Mouse (Mus musculus) T-helper 2 cell (primary cell): ENCODE measurements around the gene Akr1c20.

ENCODE experiments used
- in situ Hi-C: fragments of 300-600 bp; cut with MboI, MseI; formaldehyde crosslinking; loops from one replicate; pipeline ENCODE4 v1.15.1; 2025; ENCODE audit warnings: high pct_unique_total_duplicates

Akr1c20 gene

DNA sequence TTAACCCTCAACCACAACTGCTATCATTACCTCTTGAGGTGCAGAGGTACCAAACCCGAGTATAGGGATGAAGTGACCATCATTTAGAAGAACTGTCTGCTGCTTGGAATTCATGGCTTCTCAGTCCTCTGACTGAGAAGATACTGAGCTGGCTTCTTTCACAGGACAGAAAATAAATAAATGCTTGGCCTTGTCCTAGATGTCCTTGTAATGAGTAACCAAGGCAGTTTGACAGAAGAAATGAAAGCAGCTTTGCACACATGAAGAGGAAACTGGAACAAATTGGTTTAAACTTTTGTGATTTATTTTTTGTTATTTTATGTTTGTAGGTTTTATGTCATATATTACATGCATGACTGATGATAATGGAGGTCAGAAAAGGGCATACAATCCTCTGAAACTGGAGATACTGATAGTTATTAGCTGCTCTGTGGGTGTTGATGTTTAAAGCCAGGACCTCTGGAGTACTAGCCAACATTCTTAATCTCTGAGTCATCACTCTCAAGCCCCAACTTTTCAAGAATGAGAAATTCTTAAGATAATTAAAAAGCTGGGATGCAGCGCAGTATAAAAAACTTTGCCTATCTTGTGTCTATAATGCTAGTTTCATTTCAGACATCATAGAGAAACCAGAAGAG is at the start of gene Akr1c20:
TSS of gene Akr1c20 (minus strand) at position 145 of the 638 bp plus-strand sequence.
- in situ Hi-C loops = no loop called here

DNA sequence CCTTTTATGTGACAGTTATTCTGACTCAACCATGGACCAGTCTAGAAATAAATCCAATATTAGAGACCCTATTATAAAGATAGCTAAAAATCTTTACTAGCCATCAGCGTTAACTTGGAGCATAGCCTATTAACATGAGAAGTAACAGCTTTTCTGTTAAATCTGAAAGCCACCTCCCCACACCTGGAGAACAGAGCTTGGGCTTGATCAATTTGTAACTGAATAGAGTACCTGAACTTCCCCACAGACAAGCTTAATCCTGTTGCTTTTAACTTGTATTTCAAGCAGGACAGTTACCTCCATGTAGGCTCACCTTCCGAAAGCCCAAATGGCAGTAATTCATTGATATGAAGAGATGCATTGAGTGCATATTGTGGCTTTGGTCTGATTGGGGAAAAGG is 42.9 kb upstream of the Akr1c20 start:
- in situ Hi-C loops = no loop called here

DNA sequence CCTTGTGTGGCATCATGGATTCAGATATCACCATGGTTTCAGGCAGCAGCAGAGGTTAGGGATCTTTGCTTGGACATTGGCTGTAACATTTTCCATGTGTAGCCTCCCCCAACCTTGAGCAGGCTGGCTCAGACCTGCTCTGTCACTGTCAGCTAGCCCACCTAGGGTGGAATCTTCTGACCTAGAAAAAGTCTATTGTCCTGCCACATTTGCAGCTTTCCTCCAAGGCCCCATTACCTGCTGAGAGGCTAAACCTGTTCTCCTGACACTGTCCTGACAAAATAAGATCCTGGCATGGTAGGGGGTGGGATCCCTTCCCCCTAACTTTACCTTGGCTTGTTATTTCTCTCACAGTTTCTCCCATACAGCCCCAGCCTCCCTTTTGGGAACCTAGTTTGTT is 37.4 kb upstream of the Akr1c20 start:
- in situ Hi-C loops = no loop called here

DNA sequence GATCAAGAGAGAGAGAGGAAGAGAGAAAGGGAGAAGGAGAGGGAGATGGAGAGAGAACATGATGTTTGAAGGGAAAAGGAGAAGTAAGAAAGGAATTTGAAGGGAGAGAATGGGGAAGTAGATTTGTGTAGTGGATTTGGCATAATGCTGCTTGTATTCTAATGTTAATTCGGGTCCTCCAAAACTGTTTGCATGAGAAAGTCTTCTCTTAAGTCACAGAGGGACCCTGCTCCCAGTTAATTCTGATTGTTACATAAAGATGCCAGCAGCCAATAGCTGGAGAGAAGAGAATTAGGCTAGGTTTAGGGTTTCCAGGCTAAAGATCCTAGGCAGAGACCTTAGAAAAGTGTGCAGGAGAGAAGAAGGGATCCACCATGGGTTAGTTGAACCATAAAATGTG is 36.0 kb upstream of the Akr1c20 start:
- in situ Hi-C loops = loop anchor here (10.0 kb wide), 1 partner anchor 64 kb away; no protein-coding TSS in a partner anchor

DNA sequence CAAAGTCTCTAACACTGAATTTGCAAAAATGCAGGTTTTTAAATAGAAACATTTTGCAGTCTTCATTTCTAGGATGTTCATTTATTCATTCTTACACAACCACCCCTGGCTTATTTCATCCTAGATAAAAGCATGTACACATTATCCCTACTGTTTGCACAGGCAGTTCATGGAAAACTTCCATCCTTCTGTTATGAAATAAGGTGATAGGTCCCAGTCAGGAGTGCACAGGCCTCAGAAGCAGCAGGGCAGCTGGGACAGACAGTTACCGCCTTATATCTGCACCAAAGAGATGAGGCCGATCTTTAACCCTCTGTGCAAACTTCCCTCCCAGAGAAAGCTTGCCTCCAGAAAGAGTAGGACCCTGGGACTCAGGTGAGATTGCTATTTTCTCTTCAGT is 8.3 kb downstream of the Akr1c20 start:
- in situ Hi-C loops = no loop called here

DNA sequence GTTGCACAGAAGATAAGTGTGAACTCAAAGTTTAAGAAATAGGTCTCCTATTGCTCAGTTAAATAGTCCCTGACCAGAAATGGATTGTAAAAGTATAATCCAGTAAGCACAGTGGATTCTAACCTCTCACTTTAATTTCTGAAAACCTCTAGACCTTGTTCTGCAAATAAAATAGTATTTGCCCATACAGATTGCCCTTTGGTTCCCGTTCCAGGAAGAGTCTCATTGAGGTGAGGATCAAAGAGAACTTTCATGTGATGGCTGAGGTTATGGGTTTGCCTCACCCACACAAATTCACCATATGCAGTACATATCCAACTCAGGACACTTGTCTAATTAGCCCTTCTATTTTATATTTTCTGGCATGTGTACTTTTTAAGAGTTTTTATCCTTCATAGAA is 55.2 kb downstream of the Akr1c20 start:
- in situ Hi-C loops = no loop called here

DNA sequence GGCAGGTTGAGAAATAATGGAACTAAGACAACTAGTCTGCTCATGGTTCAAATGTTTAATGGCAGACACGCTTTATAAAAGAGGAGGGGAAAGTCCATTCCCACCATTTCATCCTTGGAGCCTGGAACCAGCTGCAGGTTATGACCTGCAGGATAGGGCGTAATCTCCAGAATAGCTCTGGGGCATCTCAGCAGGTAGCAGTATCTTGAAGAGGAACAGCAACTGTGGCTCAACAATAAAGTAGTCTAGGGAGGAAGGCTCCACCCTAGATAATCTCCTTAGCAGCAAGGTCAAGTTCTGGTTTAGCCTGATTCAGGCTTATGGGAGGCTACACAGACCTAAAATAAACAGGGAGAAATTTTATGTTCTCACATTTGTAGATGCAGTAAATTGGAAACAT is 57.5 kb downstream of the Akr1c20 start:
- in situ Hi-C loops = no loop called here
